Mouse (Mus musculus) adrenal gland, postnatal 4 days (tissue): ENCODE data around the gene Ssh1. TPM values are rescaled to one million over a fixed set of nuclear protein-coding genes. Genes with fewer than 3 reads are reported as not detected.

Experiments
- DNase-seq, 2 experiments: peaks; one replicate each; pipeline ENCODE4 v3.0.0; 2021 to 2022; ENCODE audit warnings: low spot score in 2 of 2, mixed read lengths in 2 of 2
- long read RNA-seq, 2 experiments: library from polyadenylated mRNA; stranded (forward); transcript quantifications; one replicate each; pipeline ENCODE4 v2.0.0; 2021
- total RNA-seq, 2 experiments: library from RNA; stranded (reverse); gene quantifications; 2 replicates each; pipeline ENCODE4 v1.2.3; 2021

Gene Ssh1
- total RNA-seq, result 10 to 100 TPM; 25.0 to 27.4 TPM
- long read RNA-seq, experiment 1, full-length matches to known transcripts, result 1 of 4 reads
- long read RNA-seq, experiment 1, partial matches to known transcripts, result 1 of 4 reads
- long read RNA-seq, experiment 1, other reads (novel, unspliced or antisense), result 2 of 4 reads
- long read RNA-seq, experiment 2, partial matches to known transcripts, result 2 of 21 reads
- long read RNA-seq, experiment 2, other reads (novel, unspliced or antisense), result 19 of 21 reads

DNA sequence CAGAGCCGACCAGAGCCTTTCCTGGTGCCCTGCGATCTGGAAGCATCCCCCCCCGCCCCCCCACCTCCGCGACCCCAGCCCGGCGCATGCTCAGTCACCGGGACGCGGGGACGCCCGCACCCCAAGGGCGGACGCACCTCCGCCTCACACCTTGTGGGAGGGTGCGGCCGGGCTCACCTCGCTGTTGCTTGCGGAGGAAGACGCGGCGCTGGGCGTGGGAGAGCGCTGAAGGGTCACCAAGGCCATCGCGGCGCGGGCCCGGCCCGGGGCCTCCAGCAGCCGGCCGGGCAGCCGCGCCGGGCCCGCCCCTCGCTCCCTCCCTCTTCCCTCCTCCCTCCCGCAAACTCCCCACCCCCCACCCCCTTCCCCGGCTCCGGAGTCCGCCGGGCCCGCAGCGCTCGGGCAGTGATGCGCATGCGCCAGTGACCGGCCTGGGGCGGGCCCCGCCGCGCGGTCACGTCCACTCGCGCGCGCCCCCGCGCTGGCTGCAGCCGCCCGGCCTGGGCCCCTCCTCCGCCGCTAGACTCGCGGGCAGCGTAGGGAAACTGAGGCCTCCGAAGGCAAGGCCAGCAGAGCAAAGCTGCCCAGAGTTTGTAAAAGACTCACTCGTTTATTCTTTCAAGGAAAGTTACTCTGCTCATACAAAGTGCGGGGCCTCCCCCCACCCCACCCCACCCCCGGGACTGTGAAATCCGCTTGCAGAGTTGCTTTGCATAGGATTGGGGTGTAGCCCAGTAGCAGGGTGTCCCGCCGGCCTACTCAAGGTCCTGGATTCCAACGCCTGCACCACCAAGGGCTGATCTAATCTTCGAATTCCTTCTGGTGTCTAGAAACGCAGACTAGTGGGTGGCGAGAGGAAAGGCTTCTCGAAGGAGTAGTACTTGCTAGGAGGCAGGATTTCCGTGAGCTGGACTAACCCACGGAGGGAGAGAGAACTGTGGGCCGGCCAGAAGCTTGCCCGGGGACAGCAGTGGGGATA, at the start of gene Ssh1:
TSS of gene Ssh1 (minus strand) at position 408 of the 979 bp plus-strand sequence.
- peak; percentile 79 to 84 for DNase-seq

GRCm38 (mm10) chr5:114041327-114041930, 47.7 kb upstream of the Ssh1 start:
- DNase-seq, result no peak

GRCm38 (mm10) chr5:114040911-114041310, 47.2 kb upstream of the Ssh1 start:
- no peak for DNase-seq

GRCm38 (mm10) chr5:114040508-114040907, 46.8 kb upstream of the Ssh1 start:
- DNase-seq, result no peak

- DNase-seq, result no peak
Measured at GRCm38 (mm10) chr5:114035111-114035510, 41.4 kb upstream of the Ssh1 start.

DNA sequence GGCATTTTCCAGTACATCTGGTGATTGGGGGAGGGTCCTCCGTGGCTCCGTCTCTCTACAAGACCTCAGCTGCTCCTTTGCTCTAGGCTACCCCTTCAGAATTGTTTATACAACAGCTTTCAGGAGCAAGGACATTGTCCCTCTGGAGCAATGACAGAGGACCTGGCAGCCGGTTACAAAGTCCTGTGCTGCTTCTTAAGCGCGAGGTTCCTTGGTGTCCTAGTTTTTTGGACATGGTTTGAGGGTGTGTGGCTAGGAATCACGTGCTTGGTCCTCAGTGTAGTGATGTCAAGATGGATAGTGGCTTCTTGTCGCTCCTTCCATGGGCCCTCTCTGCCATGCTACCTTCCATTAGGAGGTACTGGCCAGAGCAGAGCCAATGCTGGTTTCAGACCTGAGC, 40.7 kb upstream of the Ssh1 start:
- no peak for DNase-seq

DNA sequence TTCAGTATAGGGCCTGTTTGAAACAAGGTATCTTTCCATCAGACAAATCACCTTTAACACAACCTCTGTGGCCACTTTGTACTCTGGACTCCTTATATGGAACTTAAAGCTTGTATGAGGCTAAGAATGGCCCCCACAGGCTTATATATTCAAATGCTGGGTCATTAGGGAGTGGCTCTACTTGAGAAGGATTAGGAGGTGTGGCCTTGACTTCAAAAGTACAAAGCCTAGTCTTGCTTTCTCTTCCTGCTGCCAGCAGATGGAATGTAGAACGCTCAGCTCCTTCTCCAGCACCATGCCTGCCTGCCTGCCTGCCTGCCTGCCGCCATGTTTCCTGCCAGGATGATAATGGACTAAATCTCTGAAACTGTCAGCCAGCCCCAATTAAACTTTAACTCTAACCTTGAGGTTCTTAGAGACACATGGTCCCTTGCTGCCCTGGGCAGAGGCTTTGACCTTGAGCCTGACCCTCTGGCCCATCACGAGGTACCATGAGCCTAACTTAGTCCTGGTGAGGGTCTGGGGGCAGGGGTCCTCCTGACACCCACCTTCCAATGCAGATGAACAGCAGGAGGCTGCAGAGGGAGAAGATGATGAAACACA, 38.6 kb upstream of the Ssh1 start:
- DNase-seq, result no peak

DNA sequence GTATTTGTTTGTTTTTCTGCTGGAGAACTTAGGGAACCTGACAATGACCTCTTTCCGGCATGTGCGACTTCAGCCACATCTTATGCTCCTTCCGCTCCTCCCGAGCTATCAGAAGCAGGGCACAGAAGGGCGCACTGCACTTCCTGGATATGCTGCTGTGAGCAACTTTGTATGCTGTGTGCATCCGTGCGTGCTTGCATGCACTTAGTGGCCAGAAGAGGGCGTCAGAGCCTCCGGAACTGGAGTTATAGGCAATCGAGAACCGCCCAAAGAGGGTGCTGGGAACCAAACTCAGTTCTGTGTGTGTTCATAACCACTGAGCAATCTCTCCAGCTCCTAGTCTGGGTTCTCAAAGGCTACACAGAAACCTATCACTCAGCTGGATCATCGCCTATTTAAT, 37.0 kb upstream of the Ssh1 start:
- no peak for DNase-seq

- no peak for DNase-seq
Measured at GRCm38 (mm10) chr5:114028111-114028510, 34.4 kb upstream of the Ssh1 start.

- DNase-seq, result no peak
Measured at GRCm38 (mm10) chr5:114027217-114027944, 33.7 kb upstream of the Ssh1 start.

DNA sequence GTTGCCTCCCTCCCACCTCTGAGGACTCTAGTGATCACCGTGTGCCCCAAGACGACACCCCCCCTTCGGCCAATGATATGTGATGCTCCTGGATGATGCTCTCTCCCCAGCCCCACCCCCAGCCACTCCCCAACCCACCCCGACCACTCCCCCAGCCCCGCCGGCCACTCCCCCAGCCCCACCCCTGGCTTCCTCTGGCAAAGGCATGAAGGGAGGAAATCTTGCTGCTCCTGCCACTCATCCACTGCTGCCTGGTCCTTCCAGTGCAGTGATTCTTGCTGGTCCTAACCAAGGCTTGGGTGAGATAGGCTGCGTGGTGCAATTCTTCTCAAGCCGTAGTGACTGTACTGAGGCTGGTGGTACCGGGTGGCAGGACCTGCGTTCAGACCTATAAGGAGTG, 31.2 kb upstream of the Ssh1 start:
- no peak for DNase-seq

GRCm38 (mm10) chr5:114024390-114024789, 30.7 kb upstream of the Ssh1 start:
- no peak for DNase-seq

DNA sequence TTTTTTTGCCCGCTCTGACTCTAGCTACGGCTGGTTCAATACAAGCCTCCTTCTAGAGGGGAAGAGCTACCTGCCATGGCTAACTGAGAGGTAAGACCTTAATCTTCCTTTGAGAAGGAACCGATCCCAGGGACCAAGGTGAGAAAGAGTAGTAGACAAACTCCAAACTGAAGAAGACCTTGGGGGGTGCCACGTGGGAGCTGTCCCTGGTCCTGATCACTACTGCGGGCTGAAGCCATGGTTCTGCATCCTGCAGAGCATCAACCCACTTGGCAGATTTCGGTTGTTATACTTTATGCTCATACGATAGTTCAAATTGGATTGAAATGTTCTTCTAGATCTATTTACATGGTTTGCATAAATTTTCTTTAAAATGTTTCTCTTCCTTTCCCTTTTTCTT, 21.4 kb upstream of the Ssh1 start:
- no peak for DNase-seq

DNA sequence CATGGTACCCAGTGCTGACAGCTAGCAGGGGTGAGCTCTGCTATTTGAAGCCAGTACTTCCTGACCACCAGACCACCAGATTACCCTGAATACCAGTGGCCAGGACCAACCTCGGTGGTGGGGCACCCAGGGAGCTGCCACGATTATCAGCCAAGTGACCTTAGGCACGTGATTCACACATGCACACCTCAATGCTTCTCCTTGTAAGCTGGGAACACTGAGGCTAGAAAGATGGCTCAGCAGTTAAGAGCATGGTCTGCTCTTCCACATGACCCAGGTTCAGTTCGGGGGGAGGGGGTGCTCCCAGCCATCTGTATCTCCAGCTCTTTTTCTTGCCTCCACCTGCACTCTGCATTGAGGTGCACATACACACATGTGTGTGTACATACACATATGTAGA, 15.4 kb upstream of the Ssh1 start:
- DNase-seq, result no peak

- DNase-seq, result no peak
Measured at GRCm38 (mm10) chr5:114007753-114008453, 14.2 kb upstream of the Ssh1 start.

DNA sequence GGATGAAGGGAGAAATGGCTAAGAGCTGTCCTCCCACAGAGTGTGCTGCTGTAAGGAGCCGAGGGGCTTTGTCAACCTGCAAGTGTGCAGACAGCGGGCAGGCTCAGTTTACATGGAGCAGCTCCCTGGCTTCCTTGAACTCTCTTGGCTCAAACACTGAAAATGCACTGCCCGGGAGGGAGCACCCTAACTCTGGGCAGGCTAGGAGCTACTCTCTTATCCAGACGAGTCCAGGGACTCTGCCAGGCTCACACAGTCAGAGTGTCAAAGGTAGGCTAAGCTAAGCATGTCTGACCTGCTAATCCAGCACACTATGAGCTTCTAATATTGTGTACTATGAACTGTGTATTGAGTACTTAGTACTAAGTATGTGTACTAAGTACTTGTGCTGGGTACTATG, 13.3 kb upstream of the Ssh1 start:
- DNase-seq, result no peak

DNA sequence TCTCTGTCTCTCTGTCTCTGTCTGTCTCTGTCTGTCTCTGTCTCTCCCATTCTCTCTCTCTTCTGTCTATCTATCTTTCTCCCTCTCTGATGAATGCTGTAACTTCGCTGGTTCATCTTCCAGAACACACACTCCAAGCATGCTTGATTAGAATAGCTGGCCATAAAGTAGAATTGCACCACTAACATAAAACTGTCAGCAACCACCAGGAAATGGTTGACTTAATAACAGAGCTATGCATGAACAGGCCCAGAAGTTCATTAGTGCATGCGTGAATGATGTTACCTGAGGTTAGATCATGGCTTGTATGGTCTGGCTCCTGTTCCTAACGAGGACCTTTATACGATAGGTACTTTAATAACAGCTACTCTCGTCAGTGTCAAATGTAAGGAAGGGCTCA, 11.4 kb upstream of the Ssh1 start:
- DNase-seq, result no peak

GRCm38 (mm10) chr5:114004573-114004972, 10.9 kb upstream of the Ssh1 start:
- DNase-seq, result no peak

DNA sequence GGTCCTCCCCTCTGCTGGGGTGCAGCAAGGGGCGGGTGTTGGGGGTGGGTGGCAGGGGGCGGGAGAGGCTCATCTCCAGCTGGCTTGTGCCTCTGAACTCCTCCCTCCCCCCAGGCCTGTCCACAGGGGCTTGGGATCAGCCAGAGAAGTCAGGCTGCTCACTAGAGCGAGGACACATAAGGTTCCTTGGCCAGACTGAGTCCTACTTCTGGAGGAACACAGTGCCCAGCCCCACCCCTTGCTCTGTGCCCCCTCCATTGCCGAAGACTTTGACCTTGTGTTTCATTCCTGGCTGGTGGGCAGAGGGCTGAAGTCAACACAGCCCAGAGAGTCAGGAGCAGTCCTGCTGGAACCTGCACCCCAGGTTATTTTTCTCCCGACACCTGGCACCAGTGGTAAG, 9.8 kb upstream of the Ssh1 start, which contains the start of gene Dao:
TSS of gene Dao (plus strand) at position 162 of the 400 bp plus-strand sequence.
- no peak for DNase-seq

- no peak for DNase-seq
Measured at GRCm38 (mm10) chr5:113999382-113999781, 5.7 kb upstream of the Ssh1 start.
